Mouse (Mus musculus) cerebellum, adult 18-20 months (tissue): ENCODE data around the gene Ccdc191.
A peak's percentile ranks its signal among the peaks of the same experiment; 100 is the strongest.

ENCODE experiments used
- DNase-seq, 2 experiments: peaks; one replicate each; pipeline ENCODE4 v3.0.0; 2021

Ccdc191 gene

GRCm38 (mm10) chr16:43889208-43890004 lies at the start of gene Ccdc191:
Gene Ccdc191, plus strand, starts transcription at chr16:43889800.
- peak; percentile 98 to 100 for DNase-seq

- DNase-seq, result no peak
These were observed 48.4 kb upstream of the Ccdc191 start for GRCm38 (mm10) chr16:43841236-43841635.

- no peak for DNase-seq
These were observed 39.8 kb upstream of the Ccdc191 start for GRCm38 (mm10) chr16:43849839-43850238.

GRCm38 (mm10) chr16:43858941-43859476 lies 30.6 kb upstream of the Ccdc191 start:
- no peak for DNase-seq

GRCm38 (mm10) chr16:43860624-43861023 lies 29.0 kb upstream of the Ccdc191 start:
- DNase-seq, result no peak

- no peak for DNase-seq
These were observed 19.8 kb upstream of the Ccdc191 start for GRCm38 (mm10) chr16:43869805-43870204.

- DNase-seq, result no peak
These were observed 18.2 kb upstream of the Ccdc191 start for GRCm38 (mm10) chr16:43871419-43871818.

GRCm38 (mm10) chr16:43879769-43880168 lies 9.8 kb upstream of the Ccdc191 start:
- DNase-seq, result no peak

GRCm38 (mm10) chr16:43881636-43882035 lies 8.0 kb upstream of the Ccdc191 start:
- DNase-seq, result no peak

GRCm38 (mm10) chr16:43882329-43882728 lies 7.3 kb upstream of the Ccdc191 start:
- no peak for DNase-seq

GRCm38 (mm10) chr16:43890005-43890336 lies 371 bp downstream of the Ccdc191 start:
- no peak for DNase-seq

- no peak for DNase-seq
These were observed 1.2 kb downstream of the Ccdc191 start for GRCm38 (mm10) chr16:43890747-43891336.

- no peak for DNase-seq
These were observed 4.9 kb downstream of the Ccdc191 start for GRCm38 (mm10) chr16:43894501-43894900.

- DNase-seq, result no peak
These were observed 10.5 kb downstream of the Ccdc191 start for GRCm38 (mm10) chr16:43900138-43900537.

- DNase-seq, result no peak
These were observed 11.0 kb downstream of the Ccdc191 start for GRCm38 (mm10) chr16:43900571-43900970.

GRCm38 (mm10) chr16:43908881-43909280 lies 19.3 kb downstream of the Ccdc191 start:
- DNase-seq, result no peak

- DNase-seq, result no peak
These were observed 29.3 kb downstream of the Ccdc191 start for GRCm38 (mm10) chr16:43918867-43919266.

GRCm38 (mm10) chr16:43922024-43922423 lies 32.4 kb downstream of the Ccdc191 start:
- DNase-seq, result no peak

GRCm38 (mm10) chr16:43922630-43923029 lies 33.0 kb downstream of the Ccdc191 start:
- no peak for DNase-seq

GRCm38 (mm10) chr16:43925001-43925558 lies 35.5 kb downstream of the Ccdc191 start:
- no peak for DNase-seq

- DNase-seq, result no peak
These were observed 36.2 kb downstream of the Ccdc191 start for GRCm38 (mm10) chr16:43925846-43926245.

- no peak for DNase-seq
These were observed 36.8 kb downstream of the Ccdc191 start, which contains the start of gene Qtrt2 for GRCm38 (mm10) chr16:43926341-43926859. Gene Qtrt2, minus strand, starts transcription at chr16:43926809.

GRCm38 (mm10) chr16:43930577-43930976 lies 41.0 kb downstream of the Ccdc191 start:
- DNase-seq, result no peak

GRCm38 (mm10) chr16:43931502-43931901 lies 41.9 kb downstream of the Ccdc191 start:
- DNase-seq, result no peak
